In genomic region chr16:37809623-37809992, GRCm38 (mm10) we compare ENCODE assay signal across 9 mouse cellular contexts. TPM values are rescaled to one million over a fixed set of nuclear protein-coding genes. Genes with fewer than 3 reads are reported as not detected.
DNase-seq lines count a peak whose midpoint lies in the region; ATAC-seq lines count a peak whose summit lies in the region.
"Had no signal": no experiment of that assay in that cellular context is flagged by ENCODE, and none has a peak within 500 bp of the region (broad histone marks: within the 10 kb centered on the region; RNA-seq: fewer than 3 reads in every experiment).

No protein-coding gene starts in this region.

- H3K27ac ChIP-seq in lung, embryonic 15.5 days = peak overlapping the region; percentile 81
- H3K27ac ChIP-seq in heart, embryonic 13.5 days (replicated peaks) = peak overlapping the region; percentile 90
- H3K27ac ChIP-seq in limb, embryonic 15.5 days = peak overlapping the region; percentile 81

- intact Hi-C loops in gastrocnemius, postnatal 36 days (cut with DNase I) = loop anchor here (5.0 kb wide), 1 partner anchor 58 kb away; the partner anchor contains the start of gene Lrrc58

- WGBS in lung, embryonic 15.5 days = 61% methylated on average over 6 of the region's 6 CpGs
- 63% methylated on average over 6 of the region's 6 CpGs for WGBS in heart, embryonic 13.5 days
- WGBS in limb, embryonic 15.5 days = 32% methylated on average over 6 of the region's 6 CpGs

- no peaks in the 10 kb centered on the region for H3K27me3 ChIP-seq in lung, embryonic 15.5 days
- no peaks in the 10 kb centered on the region for H3K27me3 ChIP-seq in heart, embryonic 13.5 days (replicated peaks)
- no peaks in the 10 kb centered on the region for H3K27me3 ChIP-seq in limb, embryonic 15.5 days

- peaks cover 5% of the 10 kb centered on the region; the same call in 1 of the 2 replicates for H3K9me3 ChIP-seq in lung, embryonic 15.5 days
- peaks cover 7% of the 10 kb centered on the region; the same call in 1 of the 2 replicates for H3K9me3 ChIP-seq in heart, embryonic 13.5 days
- H3K9me3 ChIP-seq in limb, embryonic 15.5 days = no peaks in the 10 kb centered on the region

- peak overlapping the region; percentile 2; the same call in 1 of the 2 replicates for H3K4me2 ChIP-seq in lung, embryonic 15.5 days
- peak overlapping the region; percentile 27 for H3K4me2 ChIP-seq in heart, embryonic 13.5 days
- peak overlapping the region; percentile 0; the same call in 1 of the 2 replicates for H3K4me2 ChIP-seq in limb, embryonic 15.5 days

- ATAC-seq in lung, embryonic 15.5 days (ENCODE audit: borderline replicate concordance, extremely low read depth, low FRiP score, low TSS enrichment) = no peak
- ATAC-seq in heart, embryonic 13.5 days (ENCODE audit: extremely low read depth, insufficient number of reproducible peaks, low FRiP score, low TSS enrichment) = no peak
- 0 out of 2 replicates have a peak, but pooled peaks have one; percentile 27 for ATAC-seq in limb, embryonic 15.5 days (ENCODE audit: insufficient number of reproducible peaks, low FRiP score, low TSS enrichment, low read depth)
- no peak for ATAC-seq in megakaryocyte-erythroid progenitor cell, adult 5-6 weeks (replicated peaks; ENCODE audit: low FRiP score, low TSS enrichment, poor library complexity, severe bottlenecking)

- no peak overlapping the region for H3K9ac ChIP-seq in lung, embryonic 15.5 days
- H3K9ac ChIP-seq in heart, embryonic 13.5 days = peak overlapping the region; percentile 42
- no peak overlapping the region for H3K9ac ChIP-seq in limb, embryonic 15.5 days

- peaks cover 49% of the 10 kb centered on the region for H3K4me1 ChIP-seq in lung, embryonic 15.5 days
- H3K4me1 ChIP-seq in heart, embryonic 13.5 days = peaks cover 75% of the 10 kb centered on the region
- H3K4me1 ChIP-seq in limb, embryonic 15.5 days = peaks cover 68% of the 10 kb centered on the region

- peaks cover 25% of the 10 kb centered on the region for H3K36me3 ChIP-seq in lung, embryonic 15.5 days
- H3K36me3 ChIP-seq in heart, embryonic 13.5 days = peaks cover 60% of the 10 kb centered on the region
- peaks cover 22% of the 10 kb centered on the region for H3K36me3 ChIP-seq in limb, embryonic 15.5 days

- peak; percentile 34 for DNase-seq in gastrocnemius, postnatal 25 days
- DNase-seq in gastrocnemius, postnatal 36 days = no peak
- no peak for DNase-seq in lung, postnatal 25 days (ENCODE audit: low spot score)
- no peak for DNase-seq in thymus, postnatal 4 days
- DNase-seq: thymus, adult 2 months had no signal

- no peak overlapping the region for H3K4me3 ChIP-seq in lung, embryonic 15.5 days
- no peak overlapping the region for H3K4me3 ChIP-seq in heart, embryonic 13.5 days
- H3K4me3 ChIP-seq in limb, embryonic 15.5 days = no peak overlapping the region

RNA-seq across cellular contexts. Expression of gene Fstl1, which starts 32.9 kb away (rescaled TPM):
- total RNA-seq in gastrocnemius, postnatal 25 days (2021) = 100 to 1,000 TPM in 1 of 2 experiments, 10 to 100 TPM in 1; 90.0 to 135 TPM
- total RNA-seq in gastrocnemius, postnatal 36 days (2021) = 10 to 100 TPM; 60.2 to 70.4 TPM
- 520 and 550 TPM in 2 replicates for polyA plus RNA-seq in lung, embryonic 15.5 days (2015; fragmentation: Nextera tagmentation; extraction: Ambion mirVana)
- 429 and 466 TPM in 2 replicates for polyA plus RNA-seq in heart, embryonic 13.5 days (2015; fragmentation: Nextera tagmentation; extraction: Ambion mirVana)
- polyA plus RNA-seq in limb, embryonic 15.5 days (2015; fragmentation: Nextera tagmentation; extraction: Ambion mirVana) = 835 and 854 TPM in 2 replicates
- total RNA-seq in megakaryocyte-erythroid progenitor cell, adult 5-6 weeks (2014; fragmentation: Nextera tagmentation) = 2.1 TPM in 1 of 2 replicates, not detected in the other
- 0.23 and 0.42 TPM in 2 replicates for total RNA-seq in megakaryocyte-erythroid progenitor cell, adult 5-6 weeks (2017)

RNA-seq across cellular contexts. Expression of gene Gm36028, which starts 51.3 kb away (rescaled TPM):
- total RNA-seq in gastrocnemius, postnatal 25 days (2021) = not detected
- total RNA-seq in gastrocnemius, postnatal 36 days (2021) = not detected
- polyA plus RNA-seq in lung, embryonic 15.5 days (2015; fragmentation: Nextera tagmentation; extraction: Ambion mirVana) = 0.22 and 0.38 TPM in 2 replicates
- 0.31 and 0.57 TPM in 2 replicates for polyA plus RNA-seq in heart, embryonic 13.5 days (2015; fragmentation: Nextera tagmentation; extraction: Ambion mirVana)
- not detected in 2 replicates for polyA plus RNA-seq in limb, embryonic 15.5 days (2015; fragmentation: Nextera tagmentation; extraction: Ambion mirVana)
- not detected in 2 replicates for total RNA-seq in megakaryocyte-erythroid progenitor cell, adult 5-6 weeks (2014; fragmentation: Nextera tagmentation)
- total RNA-seq in megakaryocyte-erythroid progenitor cell, adult 5-6 weeks (2017) = not detected in 2 replicates

RNA-seq across cellular contexts. Expression of gene Lrrc58, which starts 58.6 kb away (rescaled TPM):
- total RNA-seq in gastrocnemius, postnatal 25 days (2021) = 10 to 100 TPM; 36.5 to 38.3 TPM
- 10 to 100 TPM; 42.5 to 46.2 TPM for total RNA-seq in gastrocnemius, postnatal 36 days (2021)
- polyA plus RNA-seq in lung, embryonic 15.5 days (2015; fragmentation: Nextera tagmentation; extraction: Ambion mirVana) = 62.5 and 62.7 TPM in 2 replicates
- polyA plus RNA-seq in heart, embryonic 13.5 days (2015; fragmentation: Nextera tagmentation; extraction: Ambion mirVana) = 35.0 and 37.1 TPM in 2 replicates
- polyA plus RNA-seq in limb, embryonic 15.5 days (2015; fragmentation: Nextera tagmentation; extraction: Ambion mirVana) = 48.4 and 53.1 TPM in 2 replicates
- total RNA-seq in megakaryocyte-erythroid progenitor cell, adult 5-6 weeks (2014; fragmentation: Nextera tagmentation) = 29.8 and 33.2 TPM in 2 replicates
- 26.7 and 37.5 TPM in 2 replicates for total RNA-seq in megakaryocyte-erythroid progenitor cell, adult 5-6 weeks (2017)

Comparison
In these comparisons a context has a peak if more than half of its experiments do, and no peak if none do; other contexts are left out.
1. RNA of gene Fstl1, which starts 32.9 kb away (total RNA-seq): 90.0 to 135 TPM in gastrocnemius, postnatal 25 days and 60.2 to 70.4 TPM in gastrocnemius, postnatal 36 days; 0.23 to 2.1 TPM in megakaryocyte-erythroid progenitor cell, adult 5-6 weeks; every median in the first group is over 10 times any median in the second.
2. Peak in every context shown above with its lines, with median percentiles within 50 percentile points of each other: H3K27ac ChIP-seq and H3K4me2 ChIP-seq.